Mouse (Mus musculus): Measurements from ENCODE around the gene Pla2r1. TPM values are rescaled to one million over a fixed set of nuclear protein-coding genes. Genes with fewer than 3 reads are reported as not detected.

Pla2r1 gene
- polyA plus RNA-seq, 1 experiment, result 0.84 TPM

- TF ChIP-seq POLR2A (IDR thresholded peaks at IDR 0.05; ENCODE audit: insufficient read depth, low read length) (peak; percentile 78), CTCF (IDR thresholded peaks at IDR 0.05; ENCODE audit: low read depth, low read length) (no peak), EP300 (IDR thresholded peaks at IDR 0.05; ENCODE audit: insufficient read depth, low read depth, low read length) (0 out of 2 replicates have a peak, but pooled peaks have one; percentile 18)
- Histone ChIP-seq H3K36me3 (ENCODE audit: control insufficient read depth, insufficient read depth, low read length, poor library complexity, severe bottlenecking) (no peaks in the 10 kb centered on the region), H3K4me3 (ENCODE audit: low read depth, low read length) (peak within 1 kb of the TSS; percentile 83), H3K27me3 (ENCODE audit: control insufficient read depth, insufficient read depth, low read length, poor library complexity, severe bottlenecking) (no peaks in the 10 kb centered on the region), H3K27ac (ENCODE audit: insufficient read depth, low read length) (peak within 1 kb of the TSS; percentile 56; the same call in 1 of the 2 replicates), H3K9ac (ENCODE audit: low read depth, poor library complexity, severe bottlenecking) (peak within 1 kb of the TSS; percentile 65), H3K4me1 (ENCODE audit: control insufficient read depth, insufficient read depth, low read length) (peaks cover 2% of the 10 kb centered on the region), H3K9me3 (replicated peaks; ENCODE audit: control insufficient read depth, insufficient read depth, low read length, poor library complexity, severe bottlenecking) (no peaks in the 10 kb centered on the region)
Measured at GRCm38 (mm10) chr2:60382858-60383669, 170.0 kb downstream of the Pla2r1 start, which contains the start of gene Ly75. Gene Ly75, minus strand, starts transcription at chr2:60383303.

GRCm38 (mm10) chr2:60382346-60382745 lies 170.8 kb downstream of the Pla2r1 start:
- H3K4me1 ChIP-seq (ENCODE audit: control insufficient read depth, insufficient read depth, low read length), result peaks cover 2% of the 10 kb centered on the region
- peak overlapping the region; percentile 65 for H3K9ac ChIP-seq (ENCODE audit: low read depth, poor library complexity, severe bottlenecking)
- H3K4me3 ChIP-seq (ENCODE audit: low read depth, low read length), result peak overlapping the region; percentile 83
- TF ChIP-seq EP300 (IDR thresholded peaks at IDR 0.05; ENCODE audit: insufficient read depth, low read depth, low read length), result no peak
- no peak for TF ChIP-seq CTCF (IDR thresholded peaks at IDR 0.05; ENCODE audit: low read depth, low read length)
- TF ChIP-seq POLR2A (IDR thresholded peaks at IDR 0.05; ENCODE audit: insufficient read depth, low read length), result no peak
- H3K27me3 ChIP-seq (ENCODE audit: control insufficient read depth, insufficient read depth, low read length, poor library complexity, severe bottlenecking), result no peaks in the 10 kb centered on the region
- H3K9me3 ChIP-seq (replicated peaks; ENCODE audit: control insufficient read depth, insufficient read depth, low read length, poor library complexity, severe bottlenecking), result no peaks in the 10 kb centered on the region
- no peak overlapping the region for H3K27ac ChIP-seq (ENCODE audit: insufficient read depth, low read length)
- no peaks in the 10 kb centered on the region for H3K36me3 ChIP-seq (ENCODE audit: control insufficient read depth, insufficient read depth, low read length, poor library complexity, severe bottlenecking)

- Histone ChIP-seq H3K27me3 (ENCODE audit: control insufficient read depth, insufficient read depth, low read length, poor library complexity, severe bottlenecking) (no peaks in the 10 kb centered on the region), H3K4me1 (ENCODE audit: control insufficient read depth, insufficient read depth, low read length) (no peaks in the 10 kb centered on the region), H3K9ac (ENCODE audit: low read depth, poor library complexity, severe bottlenecking) (no peak overlapping the region), H3K9me3 (replicated peaks; ENCODE audit: control insufficient read depth, insufficient read depth, low read length, poor library complexity, severe bottlenecking) (no peaks in the 10 kb centered on the region), H3K4me3 (ENCODE audit: low read depth, low read length) (no peak overlapping the region), H3K27ac (ENCODE audit: insufficient read depth, low read length) (no peak overlapping the region), H3K36me3 (ENCODE audit: control insufficient read depth, insufficient read depth, low read length, poor library complexity, severe bottlenecking) (no peaks in the 10 kb centered on the region)
- TF ChIP-seq POLR2A (IDR thresholded peaks at IDR 0.05; ENCODE audit: insufficient read depth, low read length), result no peak
- TF ChIP-seq CTCF (IDR thresholded peaks at IDR 0.05; ENCODE audit: low read depth, low read length), result no peak
- TF ChIP-seq EP300 (IDR thresholded peaks at IDR 0.05; ENCODE audit: insufficient read depth, low read depth, low read length), result no peak
Measured at GRCm38 (mm10) chr2:60377260-60377659, 175.8 kb downstream of the Pla2r1 start.

GRCm38 (mm10) chr2:60375608-60376107 lies 177.4 kb downstream of the Pla2r1 start:
- Histone ChIP-seq H3K4me1 (ENCODE audit: control insufficient read depth, insufficient read depth, low read length) (no peaks in the 10 kb centered on the region), H3K27ac (ENCODE audit: insufficient read depth, low read length) (no peak overlapping the region), H3K9me3 (replicated peaks; ENCODE audit: control insufficient read depth, insufficient read depth, low read length, poor library complexity, severe bottlenecking) (no peaks in the 10 kb centered on the region), H3K9ac (ENCODE audit: low read depth, poor library complexity, severe bottlenecking) (no peak overlapping the region), H3K4me3 (ENCODE audit: low read depth, low read length) (peak overlapping the region; percentile 3; the same call in 1 of the 2 replicates), H3K27me3 (ENCODE audit: control insufficient read depth, insufficient read depth, low read length, poor library complexity, severe bottlenecking) (no peaks in the 10 kb centered on the region), H3K36me3 (ENCODE audit: control insufficient read depth, insufficient read depth, low read length, poor library complexity, severe bottlenecking) (no peaks in the 10 kb centered on the region)
- TF ChIP-seq EP300 (IDR thresholded peaks at IDR 0.05; ENCODE audit: insufficient read depth, low read depth, low read length), result no peak
- TF ChIP-seq POLR2A (IDR thresholded peaks at IDR 0.05; ENCODE audit: insufficient read depth, low read length), result no peak
- no peak for TF ChIP-seq CTCF (IDR thresholded peaks at IDR 0.05; ENCODE audit: low read depth, low read length)

- no peaks in the 10 kb centered on the region for H3K27me3 ChIP-seq (ENCODE audit: control insufficient read depth, insufficient read depth, low read length, poor library complexity, severe bottlenecking)
- H3K9me3 ChIP-seq (replicated peaks; ENCODE audit: control insufficient read depth, insufficient read depth, low read length, poor library complexity, severe bottlenecking), result no peaks in the 10 kb centered on the region
- no peaks in the 10 kb centered on the region for H3K36me3 ChIP-seq (ENCODE audit: control insufficient read depth, insufficient read depth, low read length, poor library complexity, severe bottlenecking)
- no peak overlapping the region for H3K4me3 ChIP-seq (ENCODE audit: low read depth, low read length)
- H3K27ac ChIP-seq (ENCODE audit: insufficient read depth, low read length), result no peak overlapping the region
- TF ChIP-seq POLR2A (IDR thresholded peaks at IDR 0.05; ENCODE audit: insufficient read depth, low read length), result no peak
- TF ChIP-seq EP300 (IDR thresholded peaks at IDR 0.05; ENCODE audit: insufficient read depth, low read depth, low read length), result no peak
- no peak for TF ChIP-seq CTCF (IDR thresholded peaks at IDR 0.05; ENCODE audit: low read depth, low read length)
- H3K9ac ChIP-seq (ENCODE audit: low read depth, poor library complexity, severe bottlenecking), result no peak overlapping the region
- no peaks in the 10 kb centered on the region for H3K4me1 ChIP-seq (ENCODE audit: control insufficient read depth, insufficient read depth, low read length)
Measured at GRCm38 (mm10) chr2:60375126-60375525, 178.0 kb downstream of the Pla2r1 start.

GRCm38 (mm10) chr2:60370188-60370587 lies 182.9 kb downstream of the Pla2r1 start:
- Histone ChIP-seq H3K27me3 (ENCODE audit: control insufficient read depth, insufficient read depth, low read length, poor library complexity, severe bottlenecking) (no peaks in the 10 kb centered on the region), H3K9ac (ENCODE audit: low read depth, poor library complexity, severe bottlenecking) (no peak overlapping the region), H3K4me1 (ENCODE audit: control insufficient read depth, insufficient read depth, low read length) (no peaks in the 10 kb centered on the region), H3K36me3 (ENCODE audit: control insufficient read depth, insufficient read depth, low read length, poor library complexity, severe bottlenecking) (no peaks in the 10 kb centered on the region), H3K4me3 (ENCODE audit: low read depth, low read length) (no peak overlapping the region), H3K9me3 (replicated peaks; ENCODE audit: control insufficient read depth, insufficient read depth, low read length, poor library complexity, severe bottlenecking) (no peaks in the 10 kb centered on the region), H3K27ac (ENCODE audit: insufficient read depth, low read length) (no peak overlapping the region)
- no peak for TF ChIP-seq CTCF (IDR thresholded peaks at IDR 0.05; ENCODE audit: low read depth, low read length)
- no peak for TF ChIP-seq POLR2A (IDR thresholded peaks at IDR 0.05; ENCODE audit: insufficient read depth, low read length)
- no peak for TF ChIP-seq EP300 (IDR thresholded peaks at IDR 0.05; ENCODE audit: insufficient read depth, low read depth, low read length)
